Mouse (Mus musculus) adrenal gland, postnatal 14 days (tissue): ENCODE results near the gene Bri3. TPM values are rescaled to one million over a fixed set of nuclear protein-coding genes. Genes with fewer than 3 reads are reported as not detected.

Experiments used
- DNase-seq: peaks from one replicate; pipeline ENCODE4 v3.0.0; 2021; ENCODE audit warnings: mixed read lengths
- total RNA-seq: library from RNA; stranded (reverse); gene quantifications from 2 replicates; pipeline ENCODE4 v1.2.3, GENCODE M21; 2021

The Bri3 gene
- total RNA-seq, 1 experiment from 2014 or later: 123 TPM

DNA sequence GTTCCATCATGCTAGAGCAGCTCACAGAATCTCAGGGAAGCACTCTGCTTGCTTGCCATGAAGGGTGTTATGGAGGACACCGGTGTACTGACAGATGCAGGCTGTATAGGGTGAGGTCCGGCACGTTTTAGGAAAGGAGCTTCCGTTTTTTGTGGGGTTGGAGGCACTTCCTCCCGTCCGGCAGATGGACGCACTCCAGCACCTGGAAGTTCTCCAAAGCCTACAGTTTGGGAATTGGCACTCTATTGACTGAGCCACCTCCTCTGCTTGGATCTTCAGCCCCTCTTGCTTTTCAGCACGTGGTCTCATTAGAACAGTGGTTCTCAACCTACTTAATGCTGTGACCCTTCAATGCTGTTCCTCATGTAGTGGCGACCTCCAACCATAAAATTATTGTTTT lies 183.6 kb downstream of the Bri3 start:
- DNase-seq: peak; percentile 12

DNA sequence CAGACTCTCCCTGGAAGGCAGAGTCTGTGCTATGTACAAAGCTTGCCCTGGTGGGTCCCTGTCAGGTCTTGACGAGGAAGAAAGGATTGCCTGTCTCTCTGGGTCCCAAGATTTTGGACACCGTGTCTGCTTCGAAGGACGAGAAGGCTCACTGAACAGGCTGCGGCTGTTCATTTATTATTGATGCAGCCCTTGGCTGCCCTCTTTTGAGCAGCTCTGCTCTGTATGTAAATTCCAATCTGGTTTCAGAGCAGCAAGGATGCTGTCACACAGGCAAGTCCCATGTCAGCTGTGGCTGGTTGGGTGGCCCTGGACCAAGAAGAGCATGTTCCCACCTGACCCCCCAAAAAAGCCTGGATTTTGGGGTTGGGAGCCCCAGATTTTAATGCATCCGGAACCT lies 187.2 kb downstream of the Bri3 start:
- no peak for DNase-seq

DNA sequence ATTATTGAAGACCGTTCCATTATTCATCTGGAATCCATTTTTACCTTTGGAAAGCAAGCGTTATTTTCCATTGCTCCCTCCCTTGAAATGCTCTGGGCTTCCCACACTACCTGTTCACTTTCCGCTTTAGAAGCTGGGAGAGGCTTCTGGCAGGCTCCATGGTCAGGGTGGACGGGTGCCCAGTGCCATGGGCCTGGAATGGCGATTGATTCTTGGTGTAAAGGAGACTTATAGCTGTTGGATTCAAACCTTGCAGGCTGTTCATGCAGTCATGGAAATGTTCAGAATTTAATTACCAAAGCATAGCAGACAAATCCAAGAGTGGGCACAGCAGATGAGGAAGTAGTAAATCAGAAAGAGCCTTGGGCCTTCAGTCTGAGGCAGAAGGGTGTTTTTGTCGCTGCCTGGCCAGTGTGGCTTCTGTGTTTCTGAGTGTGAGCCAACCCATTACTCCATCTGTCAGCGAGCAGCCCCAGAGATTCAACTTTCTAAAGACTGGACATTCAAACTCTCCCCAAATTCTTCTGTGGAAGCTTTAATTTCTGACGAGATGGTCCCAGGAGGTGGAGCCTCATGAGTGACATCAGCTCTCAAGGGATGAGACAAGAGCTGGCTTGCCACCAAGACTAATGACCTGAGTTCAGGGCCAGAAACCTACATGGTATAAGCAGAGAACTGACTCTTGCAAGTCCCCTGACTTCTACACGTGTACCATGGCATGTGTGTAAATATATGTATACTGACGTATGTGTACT lies 195.2 kb downstream of the Bri3 start:
- peak; percentile 60 for DNase-seq

DNA sequence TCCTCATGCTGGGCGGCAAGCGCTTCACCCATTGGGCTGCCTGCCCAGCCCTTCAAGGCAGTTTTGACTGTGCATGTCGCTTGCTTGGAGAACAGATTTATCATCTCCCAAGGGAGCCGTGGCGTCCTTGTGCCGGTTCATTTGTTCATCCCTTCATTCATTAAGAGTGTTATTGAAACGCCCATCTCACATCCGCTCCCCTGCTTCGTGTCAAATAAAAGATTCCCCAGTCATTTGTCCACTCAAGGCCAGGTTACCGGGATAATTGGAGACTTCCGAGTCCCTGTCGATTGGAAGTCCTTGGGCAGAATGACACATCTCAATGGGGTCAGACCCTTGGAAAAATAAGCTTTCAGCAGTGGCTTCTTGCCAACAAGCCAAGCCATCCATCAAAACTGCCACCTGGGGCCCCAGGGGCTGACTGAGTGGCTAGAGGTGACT lies 197.6 kb downstream of the Bri3 start:
- DNase-seq: peak; percentile 84

DNA sequence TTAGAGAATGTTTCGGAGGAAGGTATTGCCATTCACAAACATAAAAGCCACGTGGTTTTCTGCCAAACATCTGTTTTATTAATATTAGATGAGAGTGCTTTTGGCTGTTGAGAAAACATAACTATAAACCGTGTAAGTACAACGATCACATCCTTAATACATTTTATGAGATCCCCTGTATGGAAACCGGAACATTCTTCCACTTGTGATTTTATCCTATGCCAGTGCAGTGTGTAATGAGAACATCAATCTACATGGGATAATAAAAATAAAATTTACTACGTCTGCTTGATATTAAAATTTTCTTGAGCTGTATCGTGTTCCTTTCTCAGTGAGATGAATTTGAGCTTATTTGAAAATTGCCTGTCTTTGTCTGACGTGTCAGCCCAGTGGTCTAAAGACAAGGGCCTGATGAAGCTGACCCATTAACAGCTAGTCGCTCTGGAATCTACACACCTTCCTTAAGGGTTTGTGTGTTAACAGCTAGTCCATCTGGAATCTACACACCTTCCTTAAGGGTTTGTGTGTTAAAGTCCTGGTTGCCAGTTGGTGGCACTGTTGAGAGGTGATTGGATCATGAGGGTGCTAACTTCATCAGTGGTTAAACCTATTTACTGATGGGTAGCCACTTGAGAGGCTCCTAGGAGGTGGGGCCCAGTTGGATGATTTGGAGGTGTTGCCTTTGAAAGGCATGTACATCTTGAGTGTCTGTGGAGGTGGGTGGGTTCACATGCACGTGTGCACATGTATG lies 202.4 kb downstream of the Bri3 start:
- DNase-seq: no peak

DNA sequence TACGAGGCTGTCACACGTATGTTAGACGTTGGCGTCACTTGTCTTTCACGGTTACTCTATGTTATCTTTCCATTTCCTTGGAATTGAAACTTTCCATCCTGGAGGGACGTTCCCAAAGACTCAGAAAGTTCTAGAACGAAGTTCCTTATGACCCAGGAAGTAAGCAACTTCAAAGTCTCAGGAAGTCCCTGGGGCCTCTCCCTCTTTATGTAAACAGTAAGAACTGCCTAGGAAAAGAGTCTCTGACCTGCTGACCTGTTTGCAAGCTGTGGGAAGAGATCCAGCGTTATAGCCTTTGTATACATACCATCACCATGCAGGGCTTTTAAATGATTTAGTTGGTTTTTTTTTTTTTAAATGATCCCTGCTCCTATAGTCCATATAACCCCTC lies 203.0 kb downstream of the Bri3 start:
- DNase-seq: no peak

DNA sequence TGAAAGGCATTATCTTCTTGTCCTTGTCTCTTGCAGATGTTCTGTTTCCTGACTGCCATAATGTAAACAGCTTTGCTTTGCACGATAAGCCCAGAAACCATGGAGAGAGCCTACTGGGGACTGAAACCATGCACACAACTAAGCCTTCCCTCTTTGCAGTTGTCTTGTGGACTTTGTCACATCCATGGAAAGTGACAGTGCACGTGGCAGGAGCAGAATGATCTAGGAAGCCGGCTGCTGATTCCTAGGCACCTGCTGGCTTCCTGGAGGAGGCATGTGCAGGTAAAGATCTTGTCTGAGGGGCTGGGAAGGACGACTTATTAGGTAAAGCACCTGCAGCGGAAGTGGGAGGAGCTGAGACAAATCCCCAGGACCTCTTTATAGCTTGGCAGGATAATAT lies 203.7 kb downstream of the Bri3 start:
- DNase-seq: no peak

DNA sequence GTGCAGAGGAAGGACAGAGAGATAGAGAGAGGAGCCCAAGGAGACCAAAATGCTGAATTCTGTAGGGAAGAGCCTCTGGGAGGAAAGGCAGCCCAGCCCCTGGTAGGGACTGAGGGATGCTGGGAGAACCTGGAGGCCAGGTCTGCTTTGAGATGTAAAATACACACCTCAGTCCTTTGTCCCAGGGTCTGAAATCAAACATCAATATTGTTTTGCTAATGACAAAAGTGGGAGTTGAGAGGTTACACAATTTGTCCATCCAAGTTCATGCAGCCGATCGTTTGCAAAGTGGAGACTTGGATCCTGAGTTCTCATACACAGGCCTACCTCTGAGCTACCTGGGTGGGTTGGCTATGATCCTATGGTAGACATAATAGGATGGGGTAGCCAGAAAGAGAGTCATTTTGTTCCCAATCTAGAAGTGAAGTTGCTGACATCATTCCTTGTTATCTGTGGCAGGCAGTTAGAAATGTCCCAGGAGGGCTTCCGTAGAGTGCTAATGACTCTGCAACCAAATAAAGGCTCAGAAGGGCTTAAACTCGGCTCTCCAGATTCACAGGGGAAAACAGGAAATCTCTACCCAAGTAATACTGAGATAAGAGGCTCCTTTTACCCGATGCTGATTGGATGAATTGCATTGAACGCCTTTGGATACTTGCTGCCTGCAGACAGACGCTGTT lies 208.7 kb downstream of the Bri3 start:
- DNase-seq: no peak

DNA sequence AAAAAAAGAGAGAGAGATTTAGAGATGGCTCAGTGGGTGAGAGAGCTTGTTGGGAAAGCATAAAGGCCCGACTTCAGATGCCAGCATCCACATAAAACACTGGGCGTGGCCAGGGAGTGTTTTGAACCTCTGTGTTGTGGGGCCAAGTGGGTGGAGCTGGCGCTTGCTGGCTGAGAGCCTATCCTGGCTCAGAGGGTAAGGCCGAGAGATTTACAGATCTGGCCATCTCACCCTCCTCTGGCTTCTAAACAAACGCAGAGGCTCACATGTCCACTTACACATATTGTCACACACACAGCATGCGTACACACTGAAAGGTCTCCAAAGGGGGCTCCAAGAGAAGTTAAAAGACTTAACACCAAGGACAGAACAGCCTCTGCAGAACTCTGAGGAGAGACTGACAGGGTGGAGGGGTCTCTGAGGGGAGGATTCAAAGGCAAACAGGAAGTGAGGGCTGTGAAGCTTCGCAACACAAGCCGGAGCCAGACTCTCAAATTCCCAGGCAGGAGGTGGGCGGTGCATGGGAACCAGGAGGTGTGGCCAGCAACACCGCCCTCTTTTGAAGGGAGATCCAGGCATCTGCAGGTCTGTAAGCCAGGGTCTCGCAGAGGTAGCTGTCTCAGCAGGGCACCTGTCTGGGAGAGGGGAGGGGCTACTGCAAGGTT lies 213.5 kb downstream of the Bri3 start:
- DNase-seq: peak; percentile 62

DNA sequence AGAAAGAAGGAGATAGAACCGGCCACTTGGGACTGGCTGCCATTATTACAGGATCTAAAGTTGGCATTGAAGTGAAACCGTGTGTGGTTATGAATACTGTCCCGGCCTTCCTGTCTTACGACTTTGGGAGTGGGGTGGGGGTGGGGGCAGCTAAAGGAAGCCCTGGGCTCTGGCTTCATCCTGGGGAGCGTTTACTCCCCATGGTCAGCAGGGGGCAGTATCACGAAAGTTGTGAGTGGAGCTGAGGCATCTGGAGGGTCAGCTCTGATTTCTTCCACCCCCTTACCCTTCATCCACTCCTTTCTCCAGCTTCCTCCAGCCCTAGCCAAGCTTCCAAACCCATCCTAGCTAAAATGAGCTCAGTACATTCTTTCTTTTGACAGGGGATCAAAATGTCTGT lies 222.8 kb downstream of the Bri3 start:
- peak; percentile 56 for DNase-seq

DNA sequence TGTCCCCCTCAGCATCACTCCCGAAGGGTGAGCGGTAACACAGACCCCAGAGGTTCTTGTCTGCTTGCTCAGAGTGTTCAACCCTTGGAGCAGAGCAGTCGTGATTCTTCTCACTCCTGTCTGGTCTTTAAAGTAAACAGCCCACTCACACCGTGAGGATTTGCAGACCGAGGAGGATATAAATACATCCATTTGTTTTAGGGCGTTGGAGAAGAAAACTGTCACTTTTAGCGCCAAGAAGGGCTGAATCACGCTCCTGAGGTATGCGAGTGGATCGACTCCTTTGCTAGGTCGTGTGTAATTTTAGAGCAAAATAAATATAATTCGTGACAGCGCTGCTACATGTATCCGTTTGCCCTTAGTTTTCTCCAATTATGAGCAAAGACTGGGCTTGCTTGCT lies 228.8 kb downstream of the Bri3 start:
- no peak for DNase-seq

DNA sequence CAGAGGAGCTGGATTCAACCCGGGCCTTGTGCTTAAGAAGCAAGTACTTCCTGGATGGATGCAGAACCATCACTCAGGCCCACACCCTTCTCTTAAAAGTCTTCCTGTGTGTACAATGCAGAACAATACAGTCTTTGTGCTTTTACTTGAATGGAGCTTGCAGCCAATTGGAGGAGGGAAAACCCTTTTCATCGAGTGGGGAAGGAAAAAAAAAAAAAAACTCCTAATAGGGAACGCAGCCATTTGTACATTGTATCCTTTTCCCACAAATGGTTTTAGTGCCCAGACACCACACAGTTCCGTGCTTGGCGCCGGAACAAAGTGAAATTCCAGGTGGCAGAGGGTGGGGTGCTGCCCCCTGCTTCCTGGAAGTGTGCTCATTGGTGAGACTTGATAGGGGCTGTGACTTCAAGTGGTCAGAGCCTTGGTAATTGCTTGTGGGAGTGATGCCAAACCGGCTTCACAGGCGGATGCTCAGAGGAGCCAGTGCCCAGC lies 235.5 kb downstream of the Bri3 start:
- no peak for DNase-seq

DNA sequence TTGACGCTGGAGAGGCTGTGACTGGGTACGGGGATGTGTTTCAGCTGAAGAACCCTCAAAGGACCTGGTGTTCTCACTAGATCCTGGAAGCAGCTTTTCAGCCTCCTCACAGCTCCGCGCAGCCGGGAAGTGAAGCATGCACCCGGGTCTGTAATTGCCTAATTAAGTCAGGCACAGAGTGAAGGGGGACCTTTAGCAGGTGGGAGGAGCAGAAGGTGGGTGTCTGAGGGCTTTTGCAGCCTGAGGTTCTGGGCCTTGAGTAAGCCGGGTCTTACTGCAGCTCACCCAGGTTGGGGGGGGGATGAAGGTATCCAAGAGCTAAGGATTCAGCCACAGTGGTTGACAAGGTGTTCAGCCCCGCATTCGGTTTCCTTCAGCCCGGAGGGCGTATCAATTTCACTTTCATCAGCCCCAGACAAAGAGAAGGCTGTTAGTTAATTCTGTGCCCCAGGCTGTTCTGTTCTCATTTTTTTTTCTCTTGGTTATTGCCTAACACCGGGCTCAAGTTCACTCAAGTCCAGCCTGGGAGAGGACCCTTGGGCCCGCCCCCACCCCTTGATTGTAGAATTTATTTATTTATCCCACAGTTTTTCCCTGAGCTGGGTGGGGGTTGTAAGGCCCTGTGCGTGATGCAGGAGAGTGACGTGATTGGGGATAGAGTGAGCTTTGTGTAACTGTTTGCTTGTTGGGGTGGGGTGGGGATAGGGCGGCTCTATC lies 239.6 kb downstream of the Bri3 start:
- no peak for DNase-seq

DNA sequence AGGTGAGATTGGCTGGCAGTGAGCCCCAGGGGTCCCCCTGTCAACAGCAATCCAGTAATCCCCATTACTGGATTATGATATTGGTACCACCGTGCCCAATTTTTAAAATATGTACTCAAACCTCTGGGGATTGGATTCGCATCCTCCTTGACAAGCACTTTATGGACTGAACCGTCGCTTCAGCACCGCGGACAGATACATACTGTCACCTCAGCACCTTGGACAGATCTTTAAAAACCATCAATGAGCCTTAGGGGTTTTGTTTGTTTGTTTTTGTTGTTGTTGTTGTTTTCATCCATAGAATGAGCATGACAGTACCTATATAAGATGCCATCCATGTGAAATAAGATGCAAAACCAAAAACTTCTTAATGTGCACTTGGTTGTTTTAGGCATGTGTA lies 247.1 kb downstream of the Bri3 start:
- DNase-seq: peak; percentile 33

Other genes with a start within 250 kb of the Bri3 start
- gene Ccz1, start 229.6 kb upstream of the Bri3 start, total RNA-seq: 47.6 and 59.7 TPM in 2 replicates
- not detected in 2 replicates for gene Ocm, start 217.8 kb upstream of the Bri3 start, total RNA-seq
- 26.2 and 28.0 TPM in 2 replicates for gene Lmtk2, start 144.0 kb upstream of the Bri3 start, total RNA-seq
- 0.63 and 1.1 TPM in 2 replicates for gene Bhlha15, start 54.2 kb upstream of the Bri3 start, total RNA-seq
- 79.1 and 89.2 TPM in 2 replicates for gene Tecpr1, start 20.8 kb upstream of the Bri3 start, total RNA-seq
- 6.2 and 8.2 TPM in 2 replicates for gene Baiap2l1, start 113.7 kb downstream of the Bri3 start, total RNA-seq